Mouse (Mus musculus) hindbrain, embryonic 11.5 days (tissue): ENCODE measurements at regions not wholly inside any gene's neighbourhood (a gene's known extent, or its start where the extent isn't known, plus 50 kb on each side); places are given as distances from the start of the nearest gene placed in this dataset.

Source experiments
- ATAC-seq: fragments of 200-750 bp; cut with Nextera tagmentation; 2 replicates; pipeline ENCODE4 v1.8.0; 2017; ENCODE audit warnings: mild to moderate bottlenecking, moderate TSS enrichment, moderate library complexity; ENCODE audit not compliant: low FRiP score
- DNase-seq: peaks from one replicate; pipeline ENCODE4 v3.0.0-alpha.2; 2015; ENCODE audit warnings: low spot score
- H3K27ac ChIP-seq: fragments of 300-500 bp; sonication (generic); 2 replicates; pipeline ENCODE4 v1.5.1; 2014; ENCODE audit warnings: mild to moderate bottlenecking, low read depth, low read length
- H3K27me3 ChIP-seq: fragments of 300-500 bp; sonication (generic); 2 replicates; pipeline ENCODE4 v1.6.1; 2014; ENCODE audit warnings: mild to moderate bottlenecking, low read length, moderate library complexity, mixed read lengths; ENCODE audit not compliant: control insufficient read depth, insufficient read depth
- H3K36me3 ChIP-seq: fragments of 300-500 bp; sonication (generic); 2 replicates; pipeline ENCODE4 v1.6.1; 2014; ENCODE audit warnings: mild to moderate bottlenecking, low read length, moderate library complexity, mixed read lengths; ENCODE audit not compliant: control insufficient read depth, insufficient read depth
- H3K4me1 ChIP-seq: fragments of 300-500 bp; sonication (generic); replicated peaks from 2 replicates; pipeline ENCODE4 v1.6.1; 2014; ENCODE audit warnings: low read length, mixed read lengths; ENCODE audit not compliant: control insufficient read depth, insufficient read depth
- H3K4me2 ChIP-seq: fragments of 300-500 bp; sonication (generic); replicated peaks from 2 replicates; pipeline ENCODE4 v1.6.1; 2014; ENCODE audit warnings: mild to moderate bottlenecking, low read depth, low read length
- H3K4me3 ChIP-seq: fragments of 300-500 bp; sonication (generic); 2 replicates; pipeline ENCODE4 v1.5.1; 2014; ENCODE audit warnings: low read depth, low read length
- H3K9ac ChIP-seq: fragments of 300-500 bp; sonication (generic); 2 replicates; pipeline ENCODE4 v1.6.1; 2014; ENCODE audit warnings: low read depth, low read length
- H3K9me3 ChIP-seq: fragments of 300-500 bp; sonication (generic); 2 replicates; pipeline ENCODE4 v1.6.1; 2016; ENCODE audit warnings: low read length; ENCODE audit not compliant: control insufficient read depth
- WGBS: fragments of 180-500 bp; shearing (Covaris S2); extraction: QIAGEN DNeasy Blood & Tissue Kit; methylation state at CpG from one replicate; pipeline ENCODE4 v1.1.7; 2014; 5-methylcytosine and 5-hydroxymethylcytosine counted together

GRCm38 (mm10) chr16:95839512-95840253, 137.8 kb downstream of the Ets2 start:
- no peaks in the 10 kb centered on the region for H3K36me3 ChIP-seq
- H3K27ac ChIP-seq: no peak overlapping the region
- DNase-seq (no peak), ATAC-seq (no peak)
- 86% methylated on average over 5 of the region's 5 CpGs for WGBS
- no peak overlapping the region for H3K4me2 ChIP-seq
- H3K9me3 ChIP-seq: no peaks in the 10 kb centered on the region
- H3K4me3 ChIP-seq: no peak overlapping the region
- H3K4me1 ChIP-seq: no peaks in the 10 kb centered on the region
- no peaks in the 10 kb centered on the region for H3K27me3 ChIP-seq
- H3K9ac ChIP-seq: no peak overlapping the region

- 77% methylated on average over 1 of the region's 1 CpGs for WGBS
These were observed 137.1 kb downstream of the Ets2 start for GRCm38 (mm10) chr16:95838886-95839430.

GRCm38 (mm10) chr16:95838478-95838846, 136.6 kb downstream of the Ets2 start:
- H3K36me3 ChIP-seq: no peaks in the 10 kb centered on the region
- no peaks in the 10 kb centered on the region for H3K27me3 ChIP-seq
- ATAC-seq (no peak), DNase-seq (no peak)
- H3K27ac ChIP-seq: no peak overlapping the region
- WGBS: 90% methylated on average over 3 of the region's 3 CpGs
- no peak overlapping the region for H3K9ac ChIP-seq
- no peak overlapping the region for H3K4me3 ChIP-seq
- H3K4me1 ChIP-seq: no peaks in the 10 kb centered on the region
- no peak overlapping the region for H3K4me2 ChIP-seq
- H3K9me3 ChIP-seq: no peaks in the 10 kb centered on the region

More at GRCm38 (mm10) chr16:95838886-95839430, 137.1 kb downstream of the Ets2 start:
- Histone ChIP-seq H3K4me3 (no peak overlapping the region), H3K9me3 (no peaks in the 10 kb centered on the region), H3K4me1 (no peaks in the 10 kb centered on the region), H3K27ac (no peak overlapping the region), H3K9ac (no peak overlapping the region), H3K4me2 (no peak overlapping the region), H3K27me3 (no peaks in the 10 kb centered on the region), H3K36me3 (no peaks in the 10 kb centered on the region)
- ATAC-seq: no peak
- no peak for DNase-seq

- 56% methylated on average over 5 of the region's 5 CpGs for WGBS
- no peak overlapping the region for H3K27ac ChIP-seq
- no peak for ATAC-seq
These were observed 136.0 kb downstream of the Ets2 start for GRCm38 (mm10) chr16:95837723-95838477.

GRCm38 (mm10) chr16:95835941-95836340, 134.1 kb downstream of the Ets2 start:
- Histone ChIP-seq H3K4me2 (no peak overlapping the region), H3K4me1 (no peaks in the 10 kb centered on the region), H3K9me3 (no peaks in the 10 kb centered on the region), H3K27ac (no peak overlapping the region), H3K9ac (no peak overlapping the region), H3K27me3 (no peaks in the 10 kb centered on the region), H3K4me3 (no peak overlapping the region), H3K36me3 (no peaks in the 10 kb centered on the region)
- ATAC-seq (no peak), DNase-seq (no peak)
- 94% methylated on average over 1 of the region's 1 CpGs for WGBS

More at GRCm38 (mm10) chr16:95837723-95838477, 136.0 kb downstream of the Ets2 start:
- no peak for DNase-seq
- Histone ChIP-seq H3K4me3 (no peak overlapping the region), H3K36me3 (no peaks in the 10 kb centered on the region), H3K9me3 (no peaks in the 10 kb centered on the region), H3K4me1 (no peaks in the 10 kb centered on the region), H3K9ac (no peak overlapping the region), H3K27me3 (no peaks in the 10 kb centered on the region), H3K4me2 (no peak overlapping the region)

- WGBS: 61% methylated on average over 11 of the region's 11 CpGs
- DNase-seq (no peak), ATAC-seq (no peak)
- Histone ChIP-seq H3K27me3 (no peaks in the 10 kb centered on the region), H3K36me3 (no peaks in the 10 kb centered on the region), H3K27ac (no peak overlapping the region), H3K4me2 (no peak overlapping the region), H3K4me3 (no peak overlapping the region), H3K9ac (no peak overlapping the region), H3K4me1 (no peaks in the 10 kb centered on the region), H3K9me3 (no peaks in the 10 kb centered on the region)
These were observed 132.8 kb downstream of the Ets2 start for GRCm38 (mm10) chr16:95834556-95835288.

GRCm38 (mm10) chr16:95833455-95833854, 131.6 kb downstream of the Ets2 start:
- ATAC-seq: no peak
- WGBS: 67% methylated on average over 10 of the region's 10 CpGs
- H3K9ac ChIP-seq: no peak overlapping the region
- H3K27me3 ChIP-seq: no peaks in the 10 kb centered on the region
- no peaks in the 10 kb centered on the region for H3K9me3 ChIP-seq
- H3K4me1 ChIP-seq: no peaks in the 10 kb centered on the region
- no peak for DNase-seq
- H3K27ac ChIP-seq: no peak overlapping the region
- H3K4me3 ChIP-seq: no peak overlapping the region
- no peak overlapping the region for H3K4me2 ChIP-seq
- no peaks in the 10 kb centered on the region for H3K36me3 ChIP-seq

- ATAC-seq: no peak
- no peaks in the 10 kb centered on the region for H3K4me1 ChIP-seq
- no peak overlapping the region for H3K4me2 ChIP-seq
- no peaks in the 10 kb centered on the region for H3K9me3 ChIP-seq
- DNase-seq: no peak
- WGBS: 71% methylated on average over 9 of the region's 9 CpGs
- no peak overlapping the region for H3K27ac ChIP-seq
- no peak overlapping the region for H3K4me3 ChIP-seq
- H3K9ac ChIP-seq: no peak overlapping the region
- H3K36me3 ChIP-seq: no peaks in the 10 kb centered on the region
- H3K27me3 ChIP-seq: no peaks in the 10 kb centered on the region
These were observed 130.5 kb downstream of the Ets2 start for GRCm38 (mm10) chr16:95832346-95832739.
